Mouse (Mus musculus): Measurements from ENCODE around the gene Dync1li1. TPM values are rescaled to one million over a fixed set of nuclear protein-coding genes. Genes with fewer than 3 reads are reported as not detected.

Gene Dync1li1
- polyA plus RNA-seq, 1 experiment from 2014 or later = 45.4 TPM

- Histone ChIP-seq H3K36me3 (ENCODE audit: insufficient read depth, low read length) (0 out of 2 replicates have a peak, but pooled peaks cover 7% of the 10 kb centered on the region), H3K9me3 (replicated peaks; ENCODE audit: low read length) (no peaks in the 10 kb centered on the region), H3K27me3 (ENCODE audit: insufficient read depth, low read length) (no peaks in the 10 kb centered on the region), H3K9ac (ENCODE audit: low read depth, low read length) (no peak overlapping the region), H3K27ac (no peak overlapping the region), H3K4me2 (ENCODE audit: low read length) (no peak overlapping the region), H3K4me3 (replicated peaks; ENCODE audit: low read depth, low read length) (no peak overlapping the region), H3K4me1 (replicated peaks; ENCODE audit: insufficient read depth, low read length) (no peaks in the 10 kb centered on the region)
- WGBS = 85% methylated on average over 5 of the region's 5 CpGs
- ATAC-seq (replicated peaks; ENCODE audit: low FRiP score, low read depth) (no peak), DNase-seq (ENCODE audit: low spot score) (no peak)
- TF ChIP-seq CTCF (IDR thresholded peaks at IDR 0.05; ENCODE audit: low read depth) = no peak
Observed at GRCm38 (mm10) chr9:114697926-114698325, 9.3 kb downstream of the Dync1li1 start.

- TF ChIP-seq CTCF (IDR thresholded peaks at IDR 0.05; ENCODE audit: low read depth) = no peak
- ATAC-seq (replicated peaks; ENCODE audit: low FRiP score, low read depth) (no peak), DNase-seq (ENCODE audit: low spot score) (no peak)
- H3K4me1 ChIP-seq (replicated peaks; ENCODE audit: insufficient read depth, low read length) = no peaks in the 10 kb centered on the region
- H3K9me3 ChIP-seq (replicated peaks; ENCODE audit: low read length) = no peaks in the 10 kb centered on the region
- no peak overlapping the region for H3K4me2 ChIP-seq (ENCODE audit: low read length)
- H3K27me3 ChIP-seq (ENCODE audit: insufficient read depth, low read length) = no peaks in the 10 kb centered on the region
- 71% methylated on average over 6 of the region's 6 CpGs for WGBS
- H3K4me3 ChIP-seq (replicated peaks; ENCODE audit: low read depth, low read length) = no peak overlapping the region
- H3K9ac ChIP-seq (ENCODE audit: low read depth, low read length) = no peak overlapping the region
- H3K36me3 ChIP-seq (ENCODE audit: insufficient read depth, low read length) = 0 out of 2 replicates have a peak, but pooled peaks cover 7% of the 10 kb centered on the region
- H3K27ac ChIP-seq = no peak overlapping the region
Observed at GRCm38 (mm10) chr9:114699262-114699661, 10.7 kb downstream of the Dync1li1 start.

DNA sequence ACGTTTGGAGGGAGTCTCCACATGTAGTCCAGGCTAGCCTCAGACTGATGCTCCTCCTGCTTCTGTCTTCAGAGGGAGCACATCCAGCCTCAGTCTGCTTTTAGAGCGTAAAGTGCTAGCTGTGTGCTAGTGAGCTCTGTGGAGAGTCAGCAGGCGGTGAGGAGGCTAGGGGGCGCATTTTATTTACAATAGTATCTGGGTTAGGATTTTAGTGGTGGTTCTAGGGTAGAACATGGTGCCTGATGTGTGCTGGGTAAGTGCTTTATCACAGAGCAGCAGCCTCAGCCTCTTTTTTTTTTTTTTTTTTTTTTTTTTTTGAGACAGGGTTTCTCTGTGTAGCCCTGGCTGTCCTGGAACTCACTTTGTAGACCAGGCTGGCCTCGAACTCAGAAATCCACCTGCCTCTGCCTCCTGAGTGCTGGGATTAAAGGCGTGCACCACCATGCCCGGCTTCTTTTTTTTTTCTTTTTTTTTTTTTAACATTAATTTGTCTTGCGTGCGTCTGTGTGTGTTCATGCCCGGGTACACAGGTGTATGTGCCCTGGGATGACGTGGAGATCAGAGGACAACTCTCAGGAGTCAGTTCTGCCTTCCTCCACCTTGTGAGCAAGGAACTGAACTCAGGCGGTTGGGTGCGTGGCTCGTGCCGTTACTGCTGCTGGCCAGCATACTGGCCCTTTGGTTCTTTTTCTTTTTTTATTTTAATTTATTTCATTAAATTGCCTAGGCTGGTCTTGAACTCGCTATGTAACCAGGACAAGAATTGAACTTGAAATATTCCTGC, 11.5 kb downstream of the Dync1li1 start:
- 89% methylated on average over 15 of the region's 16 CpGs for WGBS
- Histone ChIP-seq H3K4me2 (ENCODE audit: low read length) (no peak overlapping the region), H3K4me1 (replicated peaks; ENCODE audit: insufficient read depth, low read length) (no peaks in the 10 kb centered on the region), H3K9me3 (replicated peaks; ENCODE audit: low read length) (no peaks in the 10 kb centered on the region), H3K27ac (peak overlapping the region; percentile 85), H3K36me3 (ENCODE audit: insufficient read depth, low read length) (0 out of 2 replicates have a peak, but pooled peaks cover 7% of the 10 kb centered on the region), H3K4me3 (replicated peaks; ENCODE audit: low read depth, low read length) (no peak overlapping the region), H3K9ac (ENCODE audit: low read depth, low read length) (no peak overlapping the region), H3K27me3 (ENCODE audit: insufficient read depth, low read length) (no peaks in the 10 kb centered on the region)
- no peak for DNase-seq (ENCODE audit: low spot score)
- ATAC-seq (replicated peaks; ENCODE audit: low FRiP score, low read depth) = no peak
- no peak for TF ChIP-seq CTCF (IDR thresholded peaks at IDR 0.05; ENCODE audit: low read depth)

GRCm38 (mm10) chr9:114701031-114701430, 12.4 kb downstream of the Dync1li1 start:
- Histone ChIP-seq H3K4me1 (replicated peaks; ENCODE audit: insufficient read depth, low read length) (no peaks in the 10 kb centered on the region), H3K27me3 (ENCODE audit: insufficient read depth, low read length) (no peaks in the 10 kb centered on the region), H3K4me3 (replicated peaks; ENCODE audit: low read depth, low read length) (no peak overlapping the region), H3K9me3 (replicated peaks; ENCODE audit: low read length) (no peaks in the 10 kb centered on the region), H3K36me3 (ENCODE audit: insufficient read depth, low read length) (peaks cover 12% of the 10 kb centered on the region), H3K27ac (peak overlapping the region; percentile 85), H3K4me2 (ENCODE audit: low read length) (no peak overlapping the region), H3K9ac (ENCODE audit: low read depth, low read length) (no peak overlapping the region)
- no peak for TF ChIP-seq CTCF (IDR thresholded peaks at IDR 0.05; ENCODE audit: low read depth)
- WGBS = 64% methylated on average over 2 of the region's 2 CpGs
- DNase-seq (ENCODE audit: low spot score) = peak; percentile 19
- ATAC-seq (replicated peaks; ENCODE audit: low FRiP score, low read depth) = 0 out of 2 replicates have a peak, but pooled peaks have one; percentile 49

GRCm38 (mm10) chr9:114701921-114702320, 13.3 kb downstream of the Dync1li1 start:
- no peaks in the 10 kb centered on the region for H3K4me1 ChIP-seq (replicated peaks; ENCODE audit: insufficient read depth, low read length)
- no peak for TF ChIP-seq CTCF (IDR thresholded peaks at IDR 0.05; ENCODE audit: low read depth)
- DNase-seq (ENCODE audit: low spot score) (no peak), ATAC-seq (replicated peaks; ENCODE audit: low FRiP score, low read depth) (no peak)
- H3K4me2 ChIP-seq (ENCODE audit: low read length) = no peak overlapping the region
- H3K27me3 ChIP-seq (ENCODE audit: insufficient read depth, low read length) = no peaks in the 10 kb centered on the region
- no peaks in the 10 kb centered on the region for H3K9me3 ChIP-seq (replicated peaks; ENCODE audit: low read length)
- H3K9ac ChIP-seq (ENCODE audit: low read depth, low read length) = no peak overlapping the region
- H3K4me3 ChIP-seq (replicated peaks; ENCODE audit: low read depth, low read length) = no peak overlapping the region
- peaks cover 16% of the 10 kb centered on the region for H3K36me3 ChIP-seq (ENCODE audit: insufficient read depth, low read length)
- H3K27ac ChIP-seq = peak overlapping the region; percentile 62; the same call in 1 of the 2 replicates
- 74% methylated on average over 4 of the region's 4 CpGs for WGBS

DNA sequence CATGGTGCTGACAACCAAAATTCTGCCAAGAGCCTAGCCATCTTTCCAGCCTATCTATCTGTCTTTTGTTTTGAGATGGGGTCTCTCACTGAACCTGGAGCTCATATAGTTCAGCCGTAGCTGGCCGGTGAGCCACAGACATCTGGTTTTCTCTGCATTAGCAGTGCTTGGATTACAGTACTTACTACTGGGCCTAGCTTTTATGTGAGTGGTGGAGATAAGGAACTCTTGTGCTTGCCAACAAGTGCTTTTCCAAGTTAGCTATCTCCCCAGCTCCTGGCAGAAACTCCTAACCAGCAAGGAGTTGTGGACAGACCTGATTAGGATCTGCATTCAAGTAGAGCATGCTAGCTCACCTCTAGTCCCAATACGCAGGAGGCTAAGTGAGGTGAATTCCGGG, 19.2 kb downstream of the Dync1li1 start:
- H3K4me2 ChIP-seq (ENCODE audit: low read length) = no peak overlapping the region

More for the DNA sequence above, 19.2 kb downstream of the Dync1li1 start:
- WGBS = 94% methylated on average over 4 of the region's 4 CpGs
- peaks cover 30% of the 10 kb centered on the region for H3K36me3 ChIP-seq (ENCODE audit: insufficient read depth, low read length)
- DNase-seq (ENCODE audit: low spot score) (no peak), ATAC-seq (replicated peaks; ENCODE audit: low FRiP score, low read depth) (no peak)
- H3K9ac ChIP-seq (ENCODE audit: low read depth, low read length) = no peak overlapping the region
- TF ChIP-seq CTCF (IDR thresholded peaks at IDR 0.05; ENCODE audit: low read depth) = no peak
- H3K27me3 ChIP-seq (ENCODE audit: insufficient read depth, low read length) = no peaks in the 10 kb centered on the region
- no peak overlapping the region for H3K27ac ChIP-seq
- no peaks in the 10 kb centered on the region for H3K4me1 ChIP-seq (replicated peaks; ENCODE audit: insufficient read depth, low read length)
- no peak overlapping the region for H3K4me3 ChIP-seq (replicated peaks; ENCODE audit: low read depth, low read length)
- no peaks in the 10 kb centered on the region for H3K9me3 ChIP-seq (replicated peaks; ENCODE audit: low read length)
